Mouse (Mus musculus): ENCODE results near the gene 4933430I17Rik. TPM values are rescaled to one million over a fixed set of nuclear protein-coding genes. Genes with fewer than 3 reads are reported as not detected.

4933430I17Rik gene
- polyA plus RNA-seq, 1 experiment, result 0.28 TPM

Other genes starting within 250 kb of the 4933430I17Rik start
- gene Fkbp15, start 164.8 kb upstream of the 4933430I17Rik start, polyA plus RNA-seq (2012; rRNA removed), result 32.3 and 37.8 TPM in 2 replicates
- gene Slc31a1, start 164.6 kb upstream of the 4933430I17Rik start, polyA plus RNA-seq (2012; rRNA removed), result 57.4 and 60.7 TPM in 2 replicates
- 32.1 and 33.6 TPM in 2 replicates for gene Cdc26, start 116.7 kb upstream of the 4933430I17Rik start, polyA plus RNA-seq (2012; rRNA removed)
- 13.7 and 14.8 TPM in 2 replicates for gene Prpf4, start 116.6 kb upstream of the 4933430I17Rik start, polyA plus RNA-seq (2012; rRNA removed)
- 7.8 and 11.1 TPM in 2 replicates for gene Rnf183, start 90.1 kb upstream of the 4933430I17Rik start, polyA plus RNA-seq (2012; rRNA removed)
- gene Wdr31, start 54.5 kb upstream of the 4933430I17Rik start, polyA plus RNA-seq (2012; rRNA removed), result 4.3 and 5.7 TPM in 2 replicates
- gene Bspry, start 45.3 kb upstream of the 4933430I17Rik start, polyA plus RNA-seq (2012; rRNA removed), result 98.6 and 103 TPM in 2 replicates
- 28.3 and 35.8 TPM in 2 replicates for gene Hdhd3, start 21.9 kb upstream of the 4933430I17Rik start, polyA plus RNA-seq (2012; rRNA removed)
- 419 and 470 TPM in 2 replicates for gene Alad, start 5.5 kb upstream of the 4933430I17Rik start, polyA plus RNA-seq (2012; rRNA removed)
- gene Pole3, start 301 bp upstream of the 4933430I17Rik start, polyA plus RNA-seq (2012; rRNA removed), result 25.9 and 27.9 TPM in 2 replicates
- gene Rgs3, start 34.5 kb downstream of the 4933430I17Rik start, polyA plus RNA-seq (2012; rRNA removed), result 94.2 and 111 TPM in 2 replicates

Data from gonadal fat pad, adult 2 months (tissue).